Mouse (Mus musculus) layer of hippocampus, adult 11-12 months (tissue): Measurements from ENCODE around the gene Lmnb2.

Experiments
- DNase-seq: peaks from one replicate; pipeline ENCODE4 v3.0.0; 2022; ENCODE audit warnings: low spot score

Gene Lmnb2

GRCm38 (mm10) chr10:80900318-80901247 lies 17.5 kb downstream of the Lmnb2 start, which contains the start of gene Timm13:
Timm13 (minus strand) TSS chr10:80900969.
- DNase-seq, result peak; percentile 99

GRCm38 (mm10) chr10:80899591-80900317 lies 18.3 kb downstream of the Lmnb2 start:
- no peak for DNase-seq

- no peak for DNase-seq
These were observed 19.0 kb downstream of the Lmnb2 start for GRCm38 (mm10) chr10:80899074-80899473.

GRCm38 (mm10) chr10:80897861-80898510 lies 20.1 kb downstream of the Lmnb2 start:
- DNase-seq, result peak; percentile 66

- DNase-seq, result no peak
These were observed 21.2 kb downstream of the Lmnb2 start for GRCm38 (mm10) chr10:80896581-80897485.

GRCm38 (mm10) chr10:80895697-80896096 lies 22.3 kb downstream of the Lmnb2 start:
- DNase-seq, result no peak

- no peak for DNase-seq
These were observed 22.9 kb downstream of the Lmnb2 start for GRCm38 (mm10) chr10:80895100-80895499.

GRCm38 (mm10) chr10:80887181-80887580 lies 30.9 kb downstream of the Lmnb2 start:
- DNase-seq, result no peak

GRCm38 (mm10) chr10:80881301-80881700 lies 36.7 kb downstream of the Lmnb2 start:
- DNase-seq, result peak; percentile 67

GRCm38 (mm10) chr10:80880901-80881300 lies 37.1 kb downstream of the Lmnb2 start:
- DNase-seq, result no peak

GRCm38 (mm10) chr10:80880131-80880641 lies 37.9 kb downstream of the Lmnb2 start:
- DNase-seq, result peak; percentile 72

GRCm38 (mm10) chr10:80876594-80876993 lies 41.5 kb downstream of the Lmnb2 start:
- DNase-seq, result no peak

- peak; percentile 54 for DNase-seq
These were observed 42.0 kb downstream of the Lmnb2 start for GRCm38 (mm10) chr10:80876028-80876427.

GRCm38 (mm10) chr10:80874035-80874434 lies 44.0 kb downstream of the Lmnb2 start:
- DNase-seq, result no peak

- no peak for DNase-seq
These were observed 46.5 kb downstream of the Lmnb2 start, which contains the start of gene Tmprss9 for GRCm38 (mm10) chr10:80871581-80871980. Tmprss9 (plus strand) TSS chr10:80871848.

- DNase-seq, result no peak
These were observed 47.1 kb downstream of the Lmnb2 start for GRCm38 (mm10) chr10:80870993-80871392.

- DNase-seq, result no peak
These were observed 53.6 kb downstream of the Lmnb2 start for GRCm38 (mm10) chr10:80864446-80864845.

GRCm38 (mm10) chr10:80862305-80862704 lies 55.7 kb downstream of the Lmnb2 start:
- no peak for DNase-seq

- DNase-seq, result no peak
These were observed 59.6 kb downstream of the Lmnb2 start for GRCm38 (mm10) chr10:80858350-80858935.

GRCm38 (mm10) chr10:80857848-80858247 lies 60.2 kb downstream of the Lmnb2 start:
- DNase-seq, result no peak

- DNase-seq, result peak; percentile 52
These were observed 60.7 kb downstream of the Lmnb2 start for GRCm38 (mm10) chr10:80857386-80857785.
